Mouse (Mus musculus) right cerebral cortex, postnatal 36 days (tissue): ENCODE measurements around the gene Lima1.

Source experiments
- DNase-seq, 2 experiments: peaks; one replicate each; pipeline ENCODE4 v3.0.0; 2022; ENCODE audit warnings: low spot score in 2 of 2, mixed read lengths in 1 of 2

Gene Lima1

GRCm38 (mm10) chr15:99736675-99737074, 138.6 kb downstream of the Lima1 start:
- no peak for DNase-seq

GRCm38 (mm10) chr15:99735631-99736030, 139.6 kb downstream of the Lima1 start:
- DNase-seq: peak; percentile 100

- DNase-seq: no peak
Observed at GRCm38 (mm10) chr15:99733186-99733585, 142.1 kb downstream of the Lima1 start.

GRCm38 (mm10) chr15:99731678-99732077, 143.6 kb downstream of the Lima1 start:
- no peak for DNase-seq

GRCm38 (mm10) chr15:99731167-99731566, 144.1 kb downstream of the Lima1 start:
- DNase-seq: no peak

- DNase-seq: no peak
Observed at GRCm38 (mm10) chr15:99729056-99729783, 146.0 kb downstream of the Lima1 start.
